Mouse (Mus musculus) midbrain, embryonic 13.5 days (tissue): ENCODE measurements around the gene Ttyh2. TPM values are rescaled to one million over a fixed set of nuclear protein-coding genes. Genes with fewer than 3 reads are reported as not detected.
A peak's percentile ranks its signal among the peaks of the same experiment; 100 is the strongest.

Experiments
- ATAC-seq: fragments of 200-750 bp; cut with Nextera tagmentation; 2 replicates; pipeline ENCODE4 v1.8.0; 2017; ENCODE audit warnings: mild to moderate bottlenecking, moderate TSS enrichment, moderate library complexity
- H3K27ac ChIP-seq: fragments of 300-500 bp; sonication (generic); 2 replicates; pipeline ENCODE4 v1.5.1; 2015; ENCODE audit warnings: inconsistent platforms, mild to moderate bottlenecking, moderate library complexity
- H3K27me3 ChIP-seq: fragments of 300-500 bp; sonication (generic); 2 replicates; pipeline ENCODE4 v1.6.1; 2015; ENCODE audit warnings: mild to moderate bottlenecking, inconsistent platforms
- H3K36me3 ChIP-seq: fragments of 300-500 bp; sonication (generic); 2 replicates; pipeline ENCODE4 v1.6.1; 2015; ENCODE audit warnings: mild to moderate bottlenecking, inconsistent platforms
- H3K4me1 ChIP-seq: fragments of 300-500 bp; sonication (generic); replicated peaks from 2 replicates; pipeline ENCODE4 v1.6.1; 2015; ENCODE audit warnings: inconsistent platforms
- H3K4me2 ChIP-seq: fragments of 300-500 bp; sonication (generic); replicated peaks from 2 replicates; pipeline ENCODE4 v1.6.1; 2015; ENCODE audit warnings: moderate library complexity, mild to moderate bottlenecking, inconsistent platforms
- H3K4me3 ChIP-seq: fragments of 300-500 bp; sonication (generic); replicated peaks from 2 replicates; pipeline ENCODE4 v1.5.1; 2015; ENCODE audit warnings: mild to moderate bottlenecking, inconsistent platforms
- H3K9ac ChIP-seq: fragments of 300-500 bp; sonication (generic); replicated peaks from 2 replicates; pipeline ENCODE4 v1.6.1; 2015; ENCODE audit warnings: mild to moderate bottlenecking, inconsistent platforms
- H3K9me3 ChIP-seq: fragments of 300-500 bp; sonication (generic); 2 replicates; pipeline ENCODE4 v1.6.1; 2016; ENCODE audit warnings: mild to moderate bottlenecking, inconsistent platforms
- WGBS: fragments of 180-500 bp; shearing (Covaris S2); methylation state at CpG from one replicate; pipeline ENCODE4 v1.1.7; 2015; 5-methylcytosine and 5-hydroxymethylcytosine counted together
- polyA plus RNA-seq: library from polyadenylated mRNA; unstranded; fragments of >200 nt; fragmentation: Nextera tagmentation; extraction: Ambion mirVana; gene quantifications from 2 replicates; pipeline ENCODE4 v1.2.1, GENCODE M21; 2015

Ttyh2 gene
- polyA plus RNA-seq, 1 experiment from 2014 or later, result 24.6 TPM

DNA sequence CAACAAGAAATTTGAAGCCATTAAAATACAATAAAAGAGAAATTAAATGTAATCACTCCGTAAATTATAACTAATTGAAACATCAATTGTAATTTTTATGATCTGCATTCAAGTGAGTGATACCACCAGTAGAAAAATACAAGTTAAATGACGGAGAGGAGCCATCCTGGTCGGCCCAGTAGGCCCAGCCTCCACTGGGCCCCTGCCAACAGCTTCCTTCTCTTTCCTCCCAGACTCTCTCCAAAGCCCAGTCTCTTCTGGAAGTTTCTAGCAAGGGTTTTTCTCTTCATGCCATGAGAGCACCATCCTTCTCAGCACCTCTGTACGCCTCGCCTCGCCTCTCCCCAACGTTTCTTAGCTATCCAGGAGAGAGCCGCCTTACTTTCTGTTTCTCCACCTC is 34.1 kb upstream of the Ttyh2 start:
- Histone ChIP-seq H3K9ac (no peak overlapping the region), H3K4me2 (no peak overlapping the region), H3K27ac (no peak overlapping the region), H3K27me3 (peaks cover 32% of the 10 kb centered on the region), H3K4me3 (no peak overlapping the region), H3K9me3 (0 out of 2 replicates have a peak, but pooled peaks cover 1% of the 10 kb centered on the region), H3K4me1 (peaks cover 28% of the 10 kb centered on the region), H3K36me3 (no peaks in the 10 kb centered on the region)
- WGBS, result 90% methylated on average over 8 of the region's 8 CpGs
- no peak for ATAC-seq

DNA sequence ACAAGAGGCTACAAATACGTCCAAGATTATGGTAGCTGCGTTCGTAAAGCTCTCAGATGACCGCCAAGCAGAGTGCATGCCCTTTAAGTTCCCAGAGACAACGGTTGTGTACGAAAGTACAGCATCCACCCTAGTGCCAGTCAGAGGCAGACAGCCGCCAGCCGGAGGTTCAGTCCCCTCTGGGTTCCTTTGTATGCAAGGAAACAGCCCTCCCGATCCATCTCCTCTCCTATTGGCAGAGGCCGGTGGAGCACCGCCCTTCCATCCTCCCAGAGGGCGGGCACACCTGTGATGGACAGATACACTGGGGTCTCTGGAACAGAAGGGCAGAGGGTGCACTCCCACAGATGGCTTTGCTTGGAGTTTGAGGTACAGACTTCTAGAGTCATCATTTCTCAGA is 33.0 kb upstream of the Ttyh2 start:
- 46% methylated on average over 12 of the region's 12 CpGs for WGBS
- ATAC-seq, result peak; percentile 67
- H3K4me3 ChIP-seq, result no peak overlapping the region
- no peak overlapping the region for H3K9ac ChIP-seq
- H3K27ac ChIP-seq, result no peak overlapping the region
- peaks cover 32% of the 10 kb centered on the region for H3K27me3 ChIP-seq
- peaks cover 8% of the 10 kb centered on the region; the same call in 1 of the 2 replicates for H3K9me3 ChIP-seq
- H3K36me3 ChIP-seq, result no peaks in the 10 kb centered on the region
- H3K4me2 ChIP-seq, result no peak overlapping the region
- peaks cover 18% of the 10 kb centered on the region for H3K4me1 ChIP-seq

GRCm38 (mm10) chr11:114642926-114643325 is 32.3 kb upstream of the Ttyh2 start:
- no peak overlapping the region for H3K27ac ChIP-seq
- 81% methylated on average over 11 of the region's 11 CpGs for WGBS
- ATAC-seq, result no peak

DNA sequence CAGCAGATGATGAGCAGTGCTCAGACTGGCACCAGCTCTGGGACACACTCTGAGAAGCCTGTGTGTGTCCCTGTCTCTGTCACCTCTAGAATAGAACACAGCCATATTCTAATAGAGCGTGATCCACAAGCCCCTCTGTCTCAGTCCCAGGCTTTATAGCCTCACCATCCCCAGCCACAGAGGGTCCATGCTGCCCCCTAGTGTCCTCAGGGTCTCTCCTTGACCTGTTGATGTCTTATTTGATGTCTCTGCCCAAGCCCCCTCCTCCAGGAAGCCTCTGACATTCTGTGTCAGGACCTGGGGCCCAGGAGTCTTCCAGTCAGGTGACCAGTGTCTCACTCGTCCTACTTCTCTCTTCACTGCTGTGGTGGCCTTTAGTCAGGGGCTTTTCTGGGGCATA is 31.1 kb upstream of the Ttyh2 start:
- peaks cover 8% of the 10 kb centered on the region; the same call in 1 of the 2 replicates for H3K9me3 ChIP-seq
- peaks cover 14% of the 10 kb centered on the region for H3K4me1 ChIP-seq
- H3K4me3 ChIP-seq, result no peak overlapping the region
- no peak overlapping the region for H3K9ac ChIP-seq
- WGBS, result 51% methylated on average over 2 of the region's 2 CpGs
- no peak overlapping the region for H3K4me2 ChIP-seq
- no peak overlapping the region for H3K27ac ChIP-seq
- ATAC-seq, result no peak
- H3K36me3 ChIP-seq, result no peaks in the 10 kb centered on the region
- peaks cover 21% of the 10 kb centered on the region for H3K27me3 ChIP-seq

More at GRCm38 (mm10) chr11:114642926-114643325, 32.3 kb upstream of the Ttyh2 start:
- H3K9ac ChIP-seq, result no peak overlapping the region
- H3K4me1 ChIP-seq, result peaks cover 14% of the 10 kb centered on the region
- peaks cover 30% of the 10 kb centered on the region for H3K27me3 ChIP-seq
- H3K4me3 ChIP-seq, result no peak overlapping the region
- H3K36me3 ChIP-seq, result no peaks in the 10 kb centered on the region
- no peak overlapping the region for H3K4me2 ChIP-seq
- H3K9me3 ChIP-seq, result peaks cover 8% of the 10 kb centered on the region; the same call in 1 of the 2 replicates

DNA sequence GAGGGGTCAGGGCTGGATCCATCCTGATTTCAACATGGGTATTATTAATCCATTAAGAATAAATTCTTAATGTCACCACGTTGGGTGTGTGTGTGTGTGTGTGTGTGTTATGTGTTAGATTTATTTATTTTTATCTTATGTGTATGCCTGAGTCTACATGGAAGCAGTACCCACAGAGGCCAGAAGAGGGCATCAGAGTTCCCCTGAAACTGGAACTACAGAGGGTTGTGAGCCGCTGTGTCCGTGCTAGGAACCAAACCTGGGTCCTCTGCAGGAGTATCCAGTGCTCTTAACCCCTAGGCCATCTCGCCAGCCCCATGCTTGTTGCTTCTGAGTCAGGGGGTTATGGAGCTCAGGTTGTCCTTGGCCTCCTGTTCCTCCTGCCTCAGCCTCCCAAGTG is 25.7 kb upstream of the Ttyh2 start:
- H3K36me3 ChIP-seq, result no peaks in the 10 kb centered on the region

GRCm38 (mm10) chr11:114652531-114652930 is 22.7 kb upstream of the Ttyh2 start:
- peak overlapping the region; percentile 25 for H3K4me2 ChIP-seq

More for the DNA sequence above, 25.7 kb upstream of the Ttyh2 start:
- peaks cover 8% of the 10 kb centered on the region; the same call in 1 of the 2 replicates for H3K9me3 ChIP-seq
- WGBS, result 67% methylated on average over 4 of the region's 4 CpGs
- H3K4me3 ChIP-seq, result no peak overlapping the region
- H3K27me3 ChIP-seq, result no peaks in the 10 kb centered on the region
- H3K27ac ChIP-seq, result no peak overlapping the region
- ATAC-seq, result no peak
- peaks cover 5% of the 10 kb centered on the region; the same call in 1 of the 2 replicates for H3K4me1 ChIP-seq
- no peak overlapping the region for H3K4me2 ChIP-seq
- no peak overlapping the region for H3K9ac ChIP-seq

GRCm38 (mm10) chr11:114653664-114654063 is 21.6 kb upstream of the Ttyh2 start:
- peaks cover 24% of the 10 kb centered on the region for H3K4me1 ChIP-seq
- no peaks in the 10 kb centered on the region for H3K36me3 ChIP-seq
- H3K9me3 ChIP-seq, result no peaks in the 10 kb centered on the region
- ATAC-seq, result no peak
- 0 out of 2 replicates have a peak, but pooled peaks cover 4% of the 10 kb centered on the region for H3K27me3 ChIP-seq
- no peak overlapping the region for H3K9ac ChIP-seq
- no peak overlapping the region for H3K4me2 ChIP-seq
- WGBS, result 88% methylated on average over 6 of the region's 6 CpGs
- H3K27ac ChIP-seq, result no peak overlapping the region
- H3K4me3 ChIP-seq, result no peak overlapping the region

More at GRCm38 (mm10) chr11:114652531-114652930, 22.7 kb upstream of the Ttyh2 start:
- 0 out of 2 replicates have a peak overlapping the region, but pooled peaks have one; percentile 15 for H3K9ac ChIP-seq
- no peaks in the 10 kb centered on the region for H3K9me3 ChIP-seq
- WGBS, result 4% methylated on average over 16 of the region's 16 CpGs
- H3K27ac ChIP-seq, result no peak overlapping the region
- peak; percentile 61; the same call in 1 of the 2 replicates for ATAC-seq
- no peak overlapping the region for H3K4me3 ChIP-seq
- H3K4me1 ChIP-seq, result peaks cover 20% of the 10 kb centered on the region
- no peaks in the 10 kb centered on the region for H3K36me3 ChIP-seq
- H3K27me3 ChIP-seq, result 0 out of 2 replicates have a peak, but pooled peaks cover 4% of the 10 kb centered on the region

DNA sequence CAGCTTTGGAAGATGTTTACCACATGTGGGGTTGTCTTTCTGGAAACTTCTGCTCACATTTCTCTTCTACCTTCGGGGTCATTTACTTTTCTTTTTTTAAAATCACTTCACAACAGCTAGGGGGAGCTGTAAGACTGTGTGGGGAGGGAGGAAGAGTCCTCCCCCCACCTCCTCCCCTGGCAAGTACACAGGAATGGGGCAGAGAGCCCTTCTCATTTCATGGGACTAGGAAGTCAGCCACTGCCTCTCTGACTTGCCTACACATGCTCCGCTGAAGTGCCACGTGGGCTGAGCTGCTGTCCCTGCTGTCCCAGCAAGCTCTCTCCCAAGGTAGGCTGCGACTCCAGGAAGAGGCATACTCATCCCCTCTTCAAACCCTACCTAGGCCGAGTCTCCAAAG is 20.7 kb upstream of the Ttyh2 start:
- no peak for ATAC-seq
- H3K9ac ChIP-seq, result no peak overlapping the region
- no peak overlapping the region for H3K4me2 ChIP-seq
- no peaks in the 10 kb centered on the region for H3K36me3 ChIP-seq
- WGBS, result 61% methylated on average over 5 of the region's 5 CpGs
- H3K4me3 ChIP-seq, result no peak overlapping the region
- 0 out of 2 replicates have a peak, but pooled peaks cover 4% of the 10 kb centered on the region for H3K27me3 ChIP-seq
- peaks cover 24% of the 10 kb centered on the region for H3K4me1 ChIP-seq
- no peak overlapping the region for H3K27ac ChIP-seq
- no peaks in the 10 kb centered on the region for H3K9me3 ChIP-seq

GRCm38 (mm10) chr11:114655350-114656008 is 19.8 kb upstream of the Ttyh2 start:
- H3K27me3 ChIP-seq, result 0 out of 2 replicates have a peak, but pooled peaks cover 4% of the 10 kb centered on the region
- no peaks in the 10 kb centered on the region for H3K36me3 ChIP-seq
- H3K4me2 ChIP-seq, result no peak overlapping the region
- no peak overlapping the region for H3K4me3 ChIP-seq
- no peaks in the 10 kb centered on the region for H3K9me3 ChIP-seq
- 90% methylated on average over 7 of the region's 7 CpGs for WGBS
- ATAC-seq, result no peak
- H3K4me1 ChIP-seq, result peaks cover 24% of the 10 kb centered on the region
- H3K27ac ChIP-seq, result no peak overlapping the region
- H3K9ac ChIP-seq, result no peak overlapping the region

GRCm38 (mm10) chr11:114656994-114657644 is 18.1 kb upstream of the Ttyh2 start:
- Histone ChIP-seq H3K4me3 (no peak overlapping the region), H3K4me2 (peak overlapping the region; percentile 37), H3K27ac (peak overlapping the region; percentile 68), H3K27me3 (0 out of 2 replicates have a peak, but pooled peaks cover 4% of the 10 kb centered on the region), H3K36me3 (no peaks in the 10 kb centered on the region), H3K9ac (peak overlapping the region; percentile 36; the same call in 1 of the 2 replicates), H3K9me3 (no peaks in the 10 kb centered on the region), H3K4me1 (peaks cover 24% of the 10 kb centered on the region)
- ATAC-seq, result peak; percentile 60
- 40% methylated on average over 24 of the region's 27 CpGs for WGBS

GRCm38 (mm10) chr11:114657737-114658136 is 17.5 kb upstream of the Ttyh2 start:
- ATAC-seq, result 0 out of 2 replicates have a peak, but pooled peaks have one; percentile 22
- 0 out of 2 replicates have a peak overlapping the region, but pooled peaks have one; percentile 36 for H3K9ac ChIP-seq
- H3K4me3 ChIP-seq, result no peak overlapping the region
- 25% methylated on average over 7 of the region's 7 CpGs for WGBS
- H3K36me3 ChIP-seq, result no peaks in the 10 kb centered on the region
- peak overlapping the region; percentile 68 for H3K27ac ChIP-seq
- peaks cover 19% of the 10 kb centered on the region for H3K4me1 ChIP-seq
- H3K9me3 ChIP-seq, result no peaks in the 10 kb centered on the region
- 0 out of 2 replicates have a peak, but pooled peaks cover 4% of the 10 kb centered on the region for H3K27me3 ChIP-seq
- H3K4me2 ChIP-seq, result no peak overlapping the region

DNA sequence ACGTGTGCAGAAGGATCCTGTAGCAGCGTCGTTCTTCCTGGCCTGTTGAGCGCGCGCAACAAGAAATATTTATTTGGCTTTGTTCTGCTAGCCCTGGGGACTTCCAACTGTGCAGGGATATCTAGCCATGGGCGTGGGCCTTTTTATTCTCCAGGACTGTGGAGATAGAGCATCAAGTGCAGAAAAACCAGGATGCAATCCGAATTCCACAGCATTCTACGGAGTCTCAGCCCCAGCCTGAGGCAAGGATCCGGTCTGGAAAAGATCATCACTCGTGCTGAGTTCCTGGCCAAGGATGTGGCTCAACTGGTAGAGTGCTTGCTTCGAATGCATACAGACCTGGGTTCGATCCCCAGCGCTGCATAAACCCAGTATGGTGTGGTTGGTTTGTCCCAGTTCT is 13.1 kb upstream of the Ttyh2 start:
- Histone ChIP-seq H3K4me3 (no peak overlapping the region), H3K4me2 (no peak overlapping the region), H3K27ac (no peak overlapping the region), H3K9me3 (no peaks in the 10 kb centered on the region), H3K27me3 (peaks cover 15% of the 10 kb centered on the region), H3K4me1 (peaks cover 8% of the 10 kb centered on the region), H3K36me3 (no peaks in the 10 kb centered on the region), H3K9ac (no peak overlapping the region)
- no peak for ATAC-seq
- 90% methylated on average over 14 of the region's 14 CpGs for WGBS
